Mouse (Mus musculus) neutrophil, adult 65 days (primary cell): ENCODE measurements around the gene Fam170b. TPM values are rescaled to one million over a fixed set of nuclear protein-coding genes. Genes with fewer than 3 reads are reported as not detected.

Experiments
- total RNA-seq: library from RNA; stranded (reverse); gene quantifications from 2 replicates; pipeline ENCODE4 v1.2.4, GENCODE M21; 2023

Fam170b gene
- total RNA-seq, result 0.28 TPM in 1 of 2 replicates, not detected in the other

DNA sequence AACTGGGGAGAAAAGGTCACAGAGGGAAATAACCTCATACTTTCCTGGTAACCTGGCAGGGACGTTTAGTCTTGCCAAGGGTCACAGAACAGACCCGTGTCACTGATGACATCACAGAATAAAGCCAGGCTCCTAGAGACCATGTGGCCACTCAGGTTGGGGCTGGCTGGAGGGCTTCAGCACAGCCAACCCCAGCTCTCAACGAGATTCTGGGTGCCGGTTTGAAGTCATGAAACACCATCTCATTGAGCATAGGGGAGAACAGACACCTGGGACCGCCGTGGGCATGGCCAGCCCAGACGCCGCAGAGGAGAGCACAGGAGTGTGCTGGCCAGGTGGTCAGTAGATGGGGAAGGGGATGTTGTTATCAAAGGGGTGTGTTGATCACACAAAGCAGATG lies at the start of gene Fam170b:
Fam170b (plus strand) TSS at position 116 of the 400 bp plus-strand sequence.

DNA sequence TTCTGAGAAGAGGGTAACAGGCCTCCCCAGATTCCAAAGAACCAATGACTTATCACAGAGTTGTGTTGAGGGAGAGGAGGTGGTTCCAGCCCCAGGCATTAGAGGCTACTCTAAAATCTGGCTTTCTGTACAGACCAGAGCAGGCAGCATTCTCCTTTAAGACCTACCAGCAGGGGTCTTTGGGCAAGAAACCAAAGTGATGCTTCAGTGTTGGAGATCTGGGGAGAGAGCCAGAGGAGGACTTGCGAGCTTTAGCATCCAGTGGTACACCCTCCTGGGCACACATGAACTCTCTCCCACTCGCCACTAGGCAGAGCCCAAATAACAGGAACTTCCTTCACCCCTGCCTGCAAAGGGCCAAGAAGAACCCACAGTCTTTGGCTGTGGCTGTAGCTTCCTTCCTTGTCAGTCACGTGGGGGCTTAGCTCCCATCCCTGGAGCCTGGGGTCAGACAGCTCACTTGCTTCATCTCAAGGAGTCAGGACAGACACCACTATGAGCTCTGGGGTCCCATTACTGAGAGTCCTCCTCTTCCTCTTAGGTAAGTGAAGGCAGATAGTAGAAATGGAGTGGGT lies 48.1 kb upstream of the Fam170b start, which contains the start of gene Tmem273:
Tmem273 (plus strand) TSS at position 408 of the 575 bp plus-strand sequence.

DNA sequence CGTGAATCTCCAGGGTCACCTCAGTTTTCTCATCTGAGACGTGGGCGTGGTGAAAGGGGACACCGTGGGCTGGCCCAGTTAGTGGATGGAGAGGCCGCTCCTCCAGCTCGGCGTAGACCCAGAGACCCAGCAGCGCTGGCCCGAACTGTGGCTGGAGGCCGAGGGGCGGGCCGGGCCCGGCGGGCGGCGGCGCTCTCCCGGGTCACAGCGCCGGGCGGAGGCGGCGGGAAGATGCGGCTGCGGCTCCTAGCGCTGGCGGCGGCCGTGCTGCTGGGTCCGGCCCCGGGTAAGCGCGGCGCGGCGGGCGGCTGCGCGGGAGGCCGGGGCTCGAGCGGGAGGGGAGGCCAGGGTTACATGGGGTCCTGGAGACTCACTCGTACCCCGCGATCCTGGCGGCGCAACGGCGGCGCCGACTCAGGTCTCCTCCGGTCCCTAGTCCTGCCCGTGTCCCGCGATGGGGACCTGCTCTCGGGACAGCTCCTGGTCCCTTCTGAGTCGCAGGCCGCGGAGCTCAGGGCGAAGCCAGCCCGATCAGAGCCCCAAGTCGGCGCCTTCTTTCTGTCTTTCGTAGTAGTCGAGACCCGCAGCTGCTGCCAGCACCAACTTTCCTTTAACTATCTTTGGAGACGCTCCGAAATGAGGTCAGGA lies 23.0 kb downstream of the Fam170b start, which contains the start of gene Vstm4:
Vstm4 (plus strand) TSS at position 76 of the 648 bp plus-strand sequence.

Other genes with a start within 250 kb of the Fam170b start
- gene Prrxl1, start 234.6 kb upstream of the Fam170b start, total RNA-seq, result not detected in 2 replicates
- not detected in 2 replicates for gene 3425401B19Rik, start 148.7 kb upstream of the Fam170b start, total RNA-seq
- 2.6 and 4.4 TPM in 2 replicates for gene Tmem273, start 48.0 kb upstream of the Fam170b start, total RNA-seq
- gene Vstm4, start 22.8 kb downstream of the Fam170b start, total RNA-seq, result not detected in 2 replicates
- gene Lrrc18, start 157.4 kb downstream of the Fam170b start, total RNA-seq, result not detected in 2 replicates